Mouse (Mus musculus) cerebellum, adult 2 months (tissue): ENCODE results near the gene Preb.

Source experiments
- CTCF ChIP-seq: fragments of 200-500 bp; IDR thresholded peaks from 2 replicates; pipeline ENCODE4 v1.5.1; 2011; ENCODE audit warnings: low read depth, mild to moderate bottlenecking, control low read depth, low read length, moderate library complexity, borderline replicate concordance; ENCODE audit not compliant: insufficient read depth
- POLR2A ChIP-seq: fragments of 200-500 bp; IDR thresholded peaks from 2 replicates; pipeline ENCODE4 v1.6.1; 2011; ENCODE audit warnings: low read length, control low read depth, borderline replicate concordance; ENCODE audit not compliant: insufficient read depth

DNA sequence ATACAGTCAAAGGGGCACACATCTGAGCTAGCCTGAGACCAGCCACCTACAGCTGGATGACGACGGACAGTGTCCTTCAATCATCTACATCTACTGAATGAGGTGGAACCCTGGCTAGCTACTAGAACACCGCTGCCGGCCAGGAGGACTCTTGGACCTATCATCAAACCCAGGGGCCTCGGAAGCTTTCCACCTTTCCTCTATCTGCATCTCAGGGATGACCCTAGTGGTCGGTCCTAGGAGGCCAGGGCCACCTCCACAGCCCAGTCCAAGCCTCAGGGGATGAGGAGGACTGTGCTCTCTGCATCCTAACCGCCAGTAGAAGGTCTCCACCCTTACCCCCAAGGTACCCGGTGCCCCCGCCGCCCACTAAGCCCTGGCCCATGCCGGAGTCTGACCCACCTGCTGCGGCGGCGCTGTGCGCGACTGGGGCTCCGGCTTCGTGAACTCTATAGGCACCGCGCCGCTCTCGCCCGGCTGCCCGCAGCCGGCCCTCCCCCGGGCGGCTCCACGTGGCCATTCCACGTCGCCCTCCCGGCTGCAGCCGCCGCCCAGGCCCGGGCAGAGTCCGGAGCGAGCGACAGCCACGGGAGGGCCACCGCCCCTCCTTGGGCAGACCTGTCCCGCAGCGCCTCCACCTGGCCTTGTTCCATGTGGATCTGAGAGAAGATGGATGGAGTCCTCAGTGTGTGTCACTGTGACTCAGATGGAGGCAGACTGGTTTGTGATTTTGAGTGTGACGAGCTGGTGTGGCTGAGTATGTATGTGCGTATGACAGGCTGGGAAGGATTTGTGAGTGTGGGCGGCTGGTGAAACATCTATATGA lies 15.0 kb downstream of the Preb start, which contains the start of gene Cgref1:
- TF ChIP-seq CTCF (peak; percentile 9; the same call in 1 of the 2 replicates), POLR2A (no peak)
